Mouse (Mus musculus) forebrain, postnatal 0 days (tissue): ENCODE measurements at regions not wholly inside any gene's neighbourhood (a gene's known extent, or its start where the extent isn't known, plus 50 kb on each side); places are given as distances from the start of the nearest gene placed in this dataset.
A peak's percentile ranks its signal among the peaks of the same experiment; 100 is the strongest.

Experiments used
- ATAC-seq: fragments of 200-750 bp; cut with Nextera tagmentation; 2 replicates; pipeline ENCODE4 v1.8.0; 2017; ENCODE audit warnings: mild to moderate bottlenecking, moderate library complexity
- DNase-seq: peaks from one replicate; pipeline ENCODE4 v3.0.0-alpha.2; 2015
- H3K27ac ChIP-seq: fragments of 300-500 bp; sonication (generic); 2 replicates; pipeline ENCODE4 v1.5.1; 2014; ENCODE audit warnings: low read depth, mild to moderate bottlenecking, antibody characterized with exemption, low read length, moderate library complexity, mixed read lengths
- H3K27me3 ChIP-seq: fragments of 300-500 bp; sonication (generic); 2 replicates; pipeline ENCODE4 v1.6.1; 2014; ENCODE audit warnings: mild to moderate bottlenecking, low read length, mixed read lengths; ENCODE audit not compliant: insufficient read depth
- H3K36me3 ChIP-seq: fragments of 300-500 bp; sonication (generic); 2 replicates; pipeline ENCODE4 v1.6.1; 2014; ENCODE audit warnings: mild to moderate bottlenecking, moderate library complexity; ENCODE audit not compliant: insufficient read depth
- H3K4me1 ChIP-seq: fragments of 300-500 bp; sonication (generic); 2 replicates; pipeline ENCODE4 v1.6.1; 2014; ENCODE audit warnings: antibody characterized with exemption; ENCODE audit not compliant: insufficient read depth
- H3K4me2 ChIP-seq: fragments of 300-500 bp; sonication (generic); 2 replicates; pipeline ENCODE4 v1.6.1; 2014; ENCODE audit warnings: low read depth, mild to moderate bottlenecking, moderate library complexity
- H3K4me3 ChIP-seq: fragments of 300-500 bp; sonication (generic); 2 replicates; pipeline ENCODE4 v1.5.1; 2014; ENCODE audit warnings: low read depth, low read length, mixed read lengths
- H3K9ac ChIP-seq: fragments of 300-500 bp; sonication (generic); 2 replicates; pipeline ENCODE4 v1.6.1; 2014; ENCODE audit warnings: mild to moderate bottlenecking
- H3K9me3 ChIP-seq: fragments of 300-500 bp; sonication (generic); 2 replicates; pipeline ENCODE4 v1.6.1; 2016; ENCODE audit warnings: low read length
- CTCF ChIP-seq: sonication (generic); IDR thresholded peaks from 2 replicates; pipeline ENCODE4 v1.5.1; 2016; ENCODE audit warnings: antibody characterized with exemption, control low read depth, low read depth
- WGBS: fragments of 180-500 bp; shearing (Covaris S2); extraction: QIAGEN DNeasy Blood & Tissue Kit; methylation state at CpG from one replicate; pipeline ENCODE4 v1.1.7; 2014; 5-methylcytosine and 5-hydroxymethylcytosine counted together

- WGBS: 82% methylated on average over 2 of the region's 2 CpGs
- DNase-seq (no peak), ATAC-seq (no peak)
- Histone ChIP-seq H3K27me3 (no peaks in the 10 kb centered on the region), H3K27ac (no peak overlapping the region), H3K9ac (no peak overlapping the region), H3K4me1 (no peaks in the 10 kb centered on the region), H3K4me2 (no peak overlapping the region), H3K9me3 (no peaks in the 10 kb centered on the region), H3K4me3 (no peak overlapping the region), H3K36me3 (no peaks in the 10 kb centered on the region)
- TF ChIP-seq CTCF: no peak
Observed at GRCm38 (mm10) chr15:40358341-40358740, 224.2 kb downstream of the 9330182O14Rik start.

GRCm38 (mm10) chr15:40361849-40362533 lies 227.8 kb downstream of the 9330182O14Rik start:
- no peak for ATAC-seq
- no peaks in the 10 kb centered on the region for H3K27me3 ChIP-seq
- H3K27ac ChIP-seq: no peak overlapping the region
- 77% methylated on average over 11 of the region's 11 CpGs for WGBS
- H3K9ac ChIP-seq: no peak overlapping the region
- no peak overlapping the region for H3K4me3 ChIP-seq
- H3K9me3 ChIP-seq: no peaks in the 10 kb centered on the region
- TF ChIP-seq CTCF: no peak
- no peak overlapping the region for H3K4me2 ChIP-seq
- no peak for DNase-seq
- no peaks in the 10 kb centered on the region for H3K4me1 ChIP-seq
- no peaks in the 10 kb centered on the region for H3K36me3 ChIP-seq

DNA sequence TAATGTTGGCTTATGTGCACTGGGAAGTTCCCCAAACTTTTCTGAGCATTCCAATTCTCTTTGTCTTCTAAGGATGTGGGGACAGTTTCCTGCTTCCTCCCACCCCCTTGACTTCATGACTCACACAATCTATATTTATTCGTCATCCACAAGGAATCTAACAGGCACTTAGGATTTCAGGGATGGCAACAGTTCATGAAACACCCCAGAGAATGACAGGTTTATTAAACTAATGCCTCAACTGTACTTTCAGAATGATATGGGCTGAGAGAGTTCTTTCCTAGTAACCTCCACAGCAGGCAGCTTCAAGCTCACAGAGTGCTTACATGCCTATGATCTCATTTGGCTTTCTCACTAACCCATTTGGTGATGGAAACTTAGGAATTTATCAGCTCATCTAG lies 230.1 kb downstream of the 9330182O14Rik start:
- no peaks in the 10 kb centered on the region for H3K4me1 ChIP-seq
- no peaks in the 10 kb centered on the region for H3K36me3 ChIP-seq
- WGBS: 83% methylated on average over 1 of the region's 1 CpGs
- no peak overlapping the region for H3K4me3 ChIP-seq
- no peak for DNase-seq
- no peaks in the 10 kb centered on the region for H3K27me3 ChIP-seq
- no peak for TF ChIP-seq CTCF
- ATAC-seq: no peak
- H3K9me3 ChIP-seq: no peaks in the 10 kb centered on the region
- H3K9ac ChIP-seq: no peak overlapping the region
- H3K4me2 ChIP-seq: no peak overlapping the region
- H3K27ac ChIP-seq: no peak overlapping the region

DNA sequence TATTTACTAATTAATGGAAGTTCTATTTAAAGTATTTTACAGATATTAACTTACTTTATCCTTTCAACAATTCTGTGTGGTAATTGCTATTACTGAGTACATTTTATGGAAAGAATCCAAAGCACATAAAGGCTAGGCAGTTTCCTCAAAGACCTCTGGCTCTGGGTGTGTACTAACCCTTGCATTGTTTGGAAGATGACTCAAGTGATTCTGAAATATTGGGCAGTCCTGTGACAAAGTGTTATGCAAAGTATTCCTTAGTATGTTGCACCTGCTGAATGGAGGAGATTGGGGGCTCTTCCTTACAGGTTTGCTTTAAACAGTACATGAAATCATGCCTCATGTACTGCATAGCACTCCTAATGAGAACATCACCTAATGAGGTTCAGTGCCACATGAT lies 231.4 kb downstream of the 9330182O14Rik start:
- no peak for ATAC-seq
- no peaks in the 10 kb centered on the region for H3K36me3 ChIP-seq

DNA sequence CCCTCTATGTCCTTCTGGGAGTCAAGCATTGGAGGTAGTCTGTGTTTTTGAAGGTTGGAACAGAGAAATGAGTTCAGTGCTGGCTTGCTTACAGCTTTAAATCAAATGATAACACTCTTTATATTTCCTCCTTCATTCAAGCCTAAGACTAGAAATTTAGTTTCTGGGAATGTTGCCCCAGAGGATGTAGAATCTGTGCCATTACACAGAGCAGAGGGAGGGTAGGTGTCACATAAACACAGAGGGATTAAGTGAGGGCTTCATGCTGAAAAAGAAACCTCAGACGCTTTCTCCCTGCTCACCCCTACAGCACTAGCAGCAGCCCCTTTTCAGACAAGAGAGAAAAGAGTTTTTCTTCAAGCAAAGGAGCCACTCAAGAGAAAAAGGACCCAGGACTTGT lies 232.9 kb downstream of the 9330182O14Rik start:
- Histone ChIP-seq H3K27ac (no peak overlapping the region), H3K9ac (no peak overlapping the region), H3K9me3 (no peaks in the 10 kb centered on the region), H3K4me3 (no peak overlapping the region), H3K36me3 (no peaks in the 10 kb centered on the region), H3K4me2 (no peak overlapping the region), H3K27me3 (no peaks in the 10 kb centered on the region), H3K4me1 (no peaks in the 10 kb centered on the region)
- DNase-seq (no peak), ATAC-seq (peak; percentile 66)
- WGBS: 20% methylated on average over 1 of the region's 1 CpGs
- no peak for TF ChIP-seq CTCF

More for the DNA sequence above, 231.4 kb downstream of the 9330182O14Rik start:
- Histone ChIP-seq H3K27ac (no peak overlapping the region), H3K9me3 (no peaks in the 10 kb centered on the region), H3K27me3 (no peaks in the 10 kb centered on the region), H3K4me1 (no peaks in the 10 kb centered on the region), H3K9ac (no peak overlapping the region), H3K4me3 (no peak overlapping the region), H3K4me2 (no peak overlapping the region)
- TF ChIP-seq CTCF: no peak
- no peak for DNase-seq

DNA sequence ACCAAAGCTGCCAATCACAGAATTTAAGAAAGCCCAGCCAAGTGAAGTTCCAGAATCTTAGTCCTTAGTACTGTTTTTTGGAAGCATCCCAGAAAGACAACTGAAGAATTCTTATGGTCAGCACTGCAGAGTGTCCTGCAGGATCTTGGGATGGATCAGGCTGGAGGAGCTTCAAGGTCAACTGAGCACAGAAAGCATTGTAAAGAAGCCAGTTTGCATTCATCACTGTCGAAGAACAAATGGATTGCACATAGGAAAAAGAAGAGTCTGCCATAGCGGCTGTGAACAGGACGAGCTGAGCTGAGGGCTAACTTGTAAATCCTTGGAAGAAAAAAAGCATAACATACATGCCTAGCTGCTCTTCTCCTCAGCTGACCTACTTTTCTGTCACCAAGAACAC lies 234.6 kb downstream of the 9330182O14Rik start:
- H3K27ac ChIP-seq: no peak overlapping the region
- H3K36me3 ChIP-seq: no peaks in the 10 kb centered on the region
- H3K4me3 ChIP-seq: no peak overlapping the region
- 85% methylated on average over 3 of the region's 3 CpGs for WGBS
- H3K4me2 ChIP-seq: no peak overlapping the region
- H3K4me1 ChIP-seq: no peaks in the 10 kb centered on the region
- H3K9me3 ChIP-seq: no peaks in the 10 kb centered on the region
- no peak for TF ChIP-seq CTCF
- no peak for ATAC-seq
- DNase-seq: no peak
- H3K27me3 ChIP-seq: no peaks in the 10 kb centered on the region
- no peak overlapping the region for H3K9ac ChIP-seq

DNA sequence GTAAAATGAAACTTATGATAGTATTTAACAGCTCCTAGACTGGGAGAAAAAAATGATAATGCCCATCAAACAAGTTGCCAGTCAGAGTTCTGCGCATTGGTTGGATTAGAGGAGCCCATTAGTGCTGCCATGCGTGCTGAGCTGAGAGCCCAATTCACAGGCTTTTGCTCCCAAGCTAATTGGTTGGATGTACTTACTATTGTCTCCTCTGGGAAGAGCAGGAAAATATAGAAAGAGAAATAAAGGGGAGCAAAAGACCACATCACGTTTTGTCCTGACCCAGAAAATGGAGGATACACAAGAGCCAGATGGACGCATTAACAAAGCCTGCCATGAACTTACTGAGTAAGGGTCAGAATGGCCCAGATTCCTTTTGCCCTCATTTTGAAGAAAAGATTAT lies 237.3 kb downstream of the 9330182O14Rik start:
- Histone ChIP-seq H3K27me3 (no peaks in the 10 kb centered on the region), H3K4me3 (no peak overlapping the region), H3K9ac (no peak overlapping the region), H3K4me1 (no peaks in the 10 kb centered on the region), H3K9me3 (no peaks in the 10 kb centered on the region), H3K36me3 (no peaks in the 10 kb centered on the region), H3K27ac (no peak overlapping the region), H3K4me2 (no peak overlapping the region)
- ATAC-seq: no peak
- TF ChIP-seq CTCF: no peak
- DNase-seq: no peak
- 28% methylated on average over 4 of the region's 4 CpGs for WGBS
